Mouse (Mus musculus) testis, postnatal 14 days (tissue): ENCODE measurements around the gene Edar.

Experiments
- DNase-seq: peaks from one replicate; pipeline ENCODE4 v3.0.0; 2021; ENCODE audit warnings: low spot score

Edar gene

DNA sequence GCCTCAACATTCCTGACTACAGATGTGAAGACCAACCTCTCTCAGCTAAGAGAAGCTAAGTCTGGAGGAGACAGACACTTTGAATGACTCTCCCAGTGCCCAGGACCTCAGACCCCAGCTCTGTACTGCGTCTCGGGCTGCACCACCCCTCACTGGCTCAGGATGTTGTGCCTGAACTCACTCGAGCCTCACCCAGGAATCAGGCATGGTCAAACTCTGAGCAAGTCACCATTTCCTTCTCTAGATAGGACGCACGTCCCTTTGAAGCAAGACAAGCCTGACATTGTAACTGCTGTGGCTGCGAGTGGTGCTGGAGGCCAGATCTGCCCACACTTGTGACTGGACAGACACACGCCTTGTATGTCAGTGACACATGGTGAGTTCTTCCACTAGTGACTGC lies 73.5 kb downstream of the Edar start:
- no peak for DNase-seq

DNA sequence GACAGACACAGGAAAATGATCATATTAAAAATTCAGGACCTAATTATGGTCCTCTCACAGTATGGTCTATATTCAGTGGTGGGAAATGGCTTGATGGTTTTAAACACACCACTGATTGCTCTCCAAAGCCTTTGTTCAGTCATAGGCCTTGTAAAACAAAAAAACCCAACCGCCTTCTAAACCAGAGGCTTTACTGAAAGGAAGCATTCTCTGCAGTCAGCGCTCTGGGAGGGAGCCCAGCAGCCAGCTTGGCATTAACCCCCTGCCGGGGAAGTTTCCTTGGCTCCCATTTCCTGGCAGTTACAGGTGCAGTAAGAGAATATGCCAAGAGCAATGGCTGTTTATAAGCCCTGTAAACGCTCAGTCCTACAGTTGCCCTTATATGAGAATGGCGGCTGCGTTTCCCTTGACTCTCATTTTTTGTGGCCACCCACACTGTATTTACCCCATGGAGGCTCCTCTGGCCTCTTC lies 74.0 kb downstream of the Edar start:
- no peak for DNase-seq

DNA sequence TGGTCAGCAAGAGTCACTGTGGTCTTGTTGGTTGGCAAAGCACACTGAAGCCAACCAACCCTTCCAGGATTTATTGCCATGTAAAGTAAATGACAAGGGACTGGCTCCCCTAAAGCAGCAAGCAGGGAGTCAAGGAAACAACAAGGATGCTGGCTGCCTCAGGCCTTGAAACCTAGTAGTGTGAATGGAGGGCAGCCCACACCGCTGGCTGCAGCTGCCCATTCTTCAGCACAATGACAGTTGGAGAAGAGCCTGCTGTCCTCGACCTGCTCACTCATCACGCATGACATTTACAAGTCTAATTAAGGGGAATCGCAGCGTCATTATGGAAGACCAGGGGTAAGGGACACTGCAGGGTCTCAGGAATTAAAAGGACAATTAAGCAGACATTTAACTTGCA lies 74.5 kb downstream of the Edar start:
- DNase-seq, result no peak

DNA sequence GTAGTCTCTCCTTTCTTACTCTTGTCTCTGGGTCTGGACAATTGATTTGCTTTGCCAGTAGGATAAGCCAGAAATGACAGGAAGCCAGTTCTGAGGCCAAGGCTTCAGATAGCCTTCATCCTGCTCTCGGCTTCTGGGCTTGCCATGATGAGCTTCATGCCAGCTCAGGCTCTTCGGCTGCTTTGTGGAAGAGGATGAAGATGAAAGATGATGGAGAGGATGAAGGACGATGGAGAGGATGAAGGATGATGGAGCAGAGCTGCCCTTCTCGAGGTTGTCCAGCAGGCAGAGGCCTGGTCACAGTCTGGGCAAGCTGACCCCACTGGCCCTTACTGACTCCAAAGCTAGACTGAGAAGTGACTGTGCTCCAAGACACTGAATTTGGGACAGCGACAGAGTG lies 75.3 kb downstream of the Edar start:
- DNase-seq, result no peak

DNA sequence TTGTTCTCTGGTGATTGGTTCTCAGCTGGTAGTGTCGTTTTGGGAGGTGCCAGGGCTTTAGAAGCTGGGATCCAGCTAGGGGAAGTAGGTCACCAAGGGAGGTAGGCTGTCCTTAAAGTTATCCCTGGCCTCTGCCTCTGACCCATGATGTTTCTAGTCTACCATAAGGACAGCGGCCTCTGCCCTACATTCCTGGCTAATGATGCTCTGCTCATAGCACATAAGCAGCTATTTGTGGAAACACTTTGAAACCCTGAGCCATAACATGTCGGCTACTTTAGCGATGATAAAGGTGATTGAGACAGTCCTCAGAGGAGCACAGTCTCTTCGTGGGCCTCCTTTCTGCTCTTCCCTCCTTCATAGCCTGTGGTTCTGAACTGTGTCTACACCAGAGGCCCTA lies 79.6 kb downstream of the Edar start:
- DNase-seq, result no peak

DNA sequence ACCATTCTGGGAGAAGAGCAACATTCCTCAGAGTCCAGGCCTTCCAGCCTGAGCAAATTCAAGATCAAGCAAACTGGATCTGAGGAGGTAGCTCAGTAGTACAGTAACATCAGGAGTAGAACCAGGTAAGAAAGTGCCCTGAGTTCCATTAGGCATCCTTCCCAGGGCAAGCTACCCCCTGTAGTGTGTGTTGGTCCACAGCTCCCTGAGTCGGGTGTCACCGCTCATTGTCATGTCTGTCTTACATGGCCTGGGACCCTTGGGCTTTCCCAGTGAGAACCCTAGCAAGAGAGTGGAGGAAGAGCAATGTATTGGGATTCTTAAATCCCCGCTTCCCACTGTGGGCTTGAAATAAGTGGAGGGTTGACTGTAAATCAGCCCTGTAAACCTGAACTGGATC lies 80.3 kb downstream of the Edar start:
- no peak for DNase-seq

DNA sequence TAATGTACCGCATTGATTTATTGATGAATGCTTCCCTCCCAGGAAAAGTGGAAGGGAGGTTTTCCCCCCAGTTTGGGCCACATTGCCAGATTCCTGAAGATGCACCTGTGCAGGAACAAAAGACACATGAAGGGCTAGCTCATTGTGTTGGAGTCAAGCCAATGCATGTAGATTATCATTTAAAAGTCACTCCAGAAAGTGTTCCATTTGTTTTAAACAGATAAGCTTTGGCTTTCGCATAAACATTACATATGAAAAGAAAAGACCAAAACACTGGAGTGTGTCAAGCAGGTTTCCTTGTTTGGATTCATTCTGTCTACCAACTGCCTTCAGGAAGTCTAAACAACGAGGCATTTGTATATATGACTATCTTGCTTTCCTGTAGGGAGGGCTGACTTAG lies 81.0 kb downstream of the Edar start:
- DNase-seq, result no peak

DNA sequence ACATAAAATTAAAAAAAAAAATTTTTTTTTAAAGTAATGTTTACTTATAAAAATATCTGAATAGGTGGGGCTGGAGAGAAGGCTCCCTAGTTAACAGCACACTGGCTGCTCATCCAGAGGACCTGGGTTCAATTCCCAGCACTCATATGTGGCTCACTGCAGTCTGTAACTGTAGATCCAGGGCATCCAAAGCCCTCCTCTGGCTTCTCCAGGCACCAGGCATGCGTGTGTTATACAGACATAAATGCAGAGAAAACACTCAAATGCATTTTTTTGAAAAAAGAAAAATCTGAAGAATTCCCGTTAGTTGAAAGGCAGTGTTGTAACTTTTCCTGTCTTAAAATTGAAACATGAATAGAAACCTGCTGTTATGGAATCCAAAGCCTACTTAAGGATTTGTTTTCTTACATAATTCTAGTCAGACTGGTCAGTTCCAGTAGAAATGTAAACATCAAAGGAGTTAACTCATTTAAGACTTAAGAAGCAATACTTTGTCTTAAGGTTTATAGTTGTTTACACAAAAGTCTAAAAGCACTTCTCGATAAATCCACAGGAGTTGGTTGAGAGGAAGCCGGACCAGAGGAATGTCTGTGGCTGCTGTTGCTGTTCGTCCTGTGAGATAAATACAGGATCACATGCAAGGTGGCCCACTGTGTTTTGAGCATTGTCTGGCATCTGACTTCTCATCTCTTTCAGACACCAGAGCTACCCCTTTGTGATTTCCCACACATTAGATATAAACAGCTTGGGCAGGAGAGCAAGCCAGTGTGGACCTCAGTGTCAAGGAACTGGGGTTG lies 89.8 kb downstream of the Edar start:
- no peak for DNase-seq

DNA sequence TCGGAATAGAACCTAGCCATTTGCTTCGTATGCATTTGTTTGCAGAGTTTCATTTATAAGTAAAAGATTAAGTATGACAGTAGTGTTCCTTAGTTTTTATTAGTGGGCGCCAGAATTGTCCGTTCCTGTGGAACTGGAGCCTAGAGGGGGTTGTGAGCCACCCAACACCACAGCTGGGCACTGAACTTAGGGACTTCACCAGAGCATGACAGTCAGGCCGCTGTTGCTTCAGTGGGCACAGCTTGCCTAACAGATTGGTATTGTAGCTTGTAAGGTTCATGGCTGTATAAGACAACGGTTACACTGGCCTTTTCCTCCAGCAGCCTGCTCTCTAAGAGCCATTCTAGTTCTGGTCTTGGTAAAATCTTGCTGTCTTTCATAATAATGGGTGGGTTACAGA lies 114.9 kb downstream of the Edar start:
- no peak for DNase-seq

DNA sequence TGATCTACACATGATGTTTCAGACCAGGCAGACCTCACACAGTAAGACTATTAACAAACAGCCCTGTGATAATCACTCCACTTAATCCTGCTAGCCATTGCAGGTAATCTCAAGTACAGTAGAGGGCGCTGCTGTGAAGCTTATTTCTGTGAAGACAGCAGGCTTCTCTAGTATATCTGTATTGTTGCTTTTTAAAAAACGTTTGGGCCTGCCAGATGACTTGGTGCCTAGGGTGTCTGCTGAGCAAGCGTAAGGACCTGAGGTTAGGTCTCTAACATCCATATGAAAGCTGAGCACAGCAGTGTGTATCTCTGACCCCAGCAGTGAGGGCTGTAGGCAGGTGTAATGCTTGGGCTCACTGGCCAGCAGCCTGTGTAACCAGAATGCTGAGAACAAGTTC lies 115.6 kb downstream of the Edar start:
- DNase-seq, result no peak

DNA sequence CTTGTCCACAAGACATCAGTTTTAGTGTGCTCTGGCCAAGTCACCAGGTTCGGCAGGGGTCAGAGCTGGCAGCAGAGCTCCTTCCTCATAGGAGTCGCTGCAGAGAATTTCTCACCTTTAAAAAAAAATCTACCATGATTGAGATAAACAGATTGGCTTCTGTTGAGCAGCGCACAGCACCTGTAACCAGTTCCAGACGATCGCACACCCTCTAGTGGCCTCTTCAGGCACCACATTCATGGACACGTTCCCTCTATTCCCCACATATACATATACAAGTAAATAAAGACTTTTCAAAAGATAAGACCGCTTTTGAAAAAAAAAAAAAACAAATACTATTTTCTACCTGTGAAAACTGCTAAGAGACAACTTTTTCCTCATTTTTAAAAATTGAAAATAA lies 116.4 kb downstream of the Edar start:
- DNase-seq, result no peak

DNA sequence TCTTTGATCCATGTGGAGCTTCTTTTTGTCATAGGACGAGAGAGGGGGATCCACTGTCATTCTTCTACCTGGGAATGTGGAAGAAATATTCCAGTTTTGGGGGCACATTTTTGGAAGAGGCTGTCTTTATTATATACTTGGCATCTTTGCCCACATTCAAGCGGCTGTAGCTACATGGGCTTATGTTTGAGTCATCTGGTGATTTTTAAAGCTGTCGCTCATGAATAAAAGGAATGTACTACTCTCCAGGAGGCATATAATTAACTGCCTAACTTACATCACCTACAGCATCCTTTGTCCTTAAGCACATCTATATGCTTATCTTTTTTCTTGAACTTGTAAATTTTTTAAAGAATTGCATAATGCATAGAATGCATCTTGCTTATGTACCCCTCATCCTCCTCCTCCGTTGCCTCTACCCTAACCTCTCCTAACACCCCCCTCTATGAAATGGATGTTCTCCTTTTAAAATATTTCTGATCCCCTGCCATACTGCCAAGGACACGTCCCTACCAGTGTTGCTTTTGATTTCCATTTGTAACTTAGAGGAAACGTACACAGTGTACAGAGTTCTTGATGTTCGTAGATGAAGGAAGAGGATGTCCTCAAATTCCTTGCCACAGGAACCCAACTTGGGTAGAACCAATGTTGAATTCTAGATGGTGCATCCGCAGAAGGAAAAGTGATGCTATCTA lies 120.6 kb downstream of the Edar start:
- DNase-seq, result no peak
